Mouse (Mus musculus) E14TG2a.4 (cell line): ENCODE data around the gene Mnd1.

ENCODE experiments used
- CTCF ChIP-seq: conservative IDR thresholded peaks from 2 replicates; pipeline ENCODE4 v1.5.1; 2014; ENCODE audit warnings: low read length
- POU5F1 ChIP-seq: IDR thresholded peaks from 2 replicates; pipeline ENCODE4 v1.6.1; 2014; ENCODE audit warnings: low read length, borderline replicate concordance

- TF ChIP-seq CTCF (no peak), POU5F1 (no peak)
Measured at GRCm38 (mm10) chr3:84165391-84165790, 9.8 kb upstream of the Mnd1 start.
